Mouse (Mus musculus) lung, postnatal 36 days (tissue): ENCODE measurements around the gene Arhgap42.
A peak's percentile ranks its signal among the peaks of the same experiment; 100 is the strongest.

Experiments
- DNase-seq: peaks from one replicate; pipeline ENCODE4 v3.0.0; 2022; ENCODE audit warnings: mixed read lengths

The Arhgap42 gene

GRCm38 (mm10) chr9:9015108-9015507 is 223.8 kb downstream of the Arhgap42 start:
- no peak for DNase-seq

GRCm38 (mm10) chr9:9001170-9001569 is 237.7 kb downstream of the Arhgap42 start:
- DNase-seq, result peak; percentile 16

- no peak for DNase-seq
Measured at GRCm38 (mm10) chr9:8996494-8996893, 242.4 kb downstream of the Arhgap42 start.

- no peak for DNase-seq
Measured at GRCm38 (mm10) chr9:8982315-8982714, 256.6 kb downstream of the Arhgap42 start.

- no peak for DNase-seq
Measured at GRCm38 (mm10) chr9:8977775-8978174, 261.1 kb downstream of the Arhgap42 start.

DNA sequence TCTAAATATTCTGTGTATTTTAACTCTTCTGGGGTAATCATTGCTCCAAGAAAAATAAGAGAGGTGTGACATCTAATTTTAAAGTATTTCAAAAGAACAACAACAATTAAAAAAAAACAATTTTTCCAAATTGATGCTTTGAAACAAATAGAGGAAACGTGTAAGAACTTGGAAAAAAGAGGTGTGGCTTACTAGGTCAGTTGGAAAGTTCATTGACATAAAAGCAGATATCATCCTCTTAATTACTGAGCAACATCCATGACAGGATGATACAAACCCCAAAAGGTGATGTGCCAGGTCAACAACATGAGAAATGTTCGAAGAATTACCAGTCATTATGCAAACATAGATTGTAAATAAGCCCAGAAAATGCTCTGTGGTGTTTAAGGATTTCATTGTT is 267.4 kb downstream of the Arhgap42 start, which contains the start of gene Gm16485:
Gm16485 (plus strand) TSS at position 301 of the 400 bp plus-strand sequence.
- DNase-seq, result no peak

DNA sequence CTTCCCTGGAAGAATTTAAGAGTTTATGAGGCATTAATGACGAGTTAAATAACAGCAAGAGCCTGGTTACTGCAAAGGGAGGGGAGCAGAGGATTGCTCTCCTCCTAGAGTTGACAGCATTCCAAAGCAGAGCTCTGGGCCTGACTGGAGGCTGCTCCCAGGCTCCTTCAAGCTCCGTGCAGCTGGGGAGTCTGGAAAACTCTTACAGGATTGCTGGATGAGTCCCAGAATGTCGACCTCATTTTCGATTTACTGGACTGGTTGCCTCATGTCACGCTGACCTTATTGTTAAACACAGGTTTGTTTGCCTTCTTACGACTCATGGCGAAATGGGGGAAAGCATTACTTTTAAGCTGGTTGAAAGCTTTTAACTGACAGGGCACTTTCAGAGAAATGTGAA is 268.7 kb downstream of the Arhgap42 start:
- peak; percentile 20 for DNase-seq

DNA sequence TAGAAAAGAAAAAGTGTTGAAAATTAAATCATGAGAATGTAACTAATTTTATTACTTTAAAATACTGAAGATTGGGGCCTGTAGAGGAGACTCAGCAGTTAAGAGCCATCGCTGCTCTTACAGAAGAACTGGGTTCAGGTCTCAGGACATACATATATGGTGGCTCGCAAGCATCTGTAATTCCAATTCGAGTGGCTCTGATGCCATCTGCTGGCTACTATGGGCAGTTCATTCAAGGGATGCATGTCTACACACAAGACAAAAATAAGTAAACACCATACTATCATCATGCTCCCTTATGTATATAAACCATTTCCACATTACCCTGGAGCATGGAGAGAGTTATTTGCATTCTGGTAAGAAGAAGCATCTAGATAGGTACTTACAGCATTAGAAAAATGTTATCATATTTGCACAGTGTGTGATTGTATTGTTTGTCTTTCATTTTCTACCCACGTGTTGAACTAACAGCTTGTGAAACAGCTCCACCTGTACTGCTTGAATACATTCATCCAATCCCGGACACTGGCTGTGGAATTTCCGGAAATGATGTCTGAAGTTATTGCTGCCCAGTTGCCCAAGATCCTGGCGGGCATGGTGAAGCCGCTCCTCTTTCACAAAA is 274.3 kb downstream of the Arhgap42 start:
- DNase-seq, result peak; percentile 59

DNA sequence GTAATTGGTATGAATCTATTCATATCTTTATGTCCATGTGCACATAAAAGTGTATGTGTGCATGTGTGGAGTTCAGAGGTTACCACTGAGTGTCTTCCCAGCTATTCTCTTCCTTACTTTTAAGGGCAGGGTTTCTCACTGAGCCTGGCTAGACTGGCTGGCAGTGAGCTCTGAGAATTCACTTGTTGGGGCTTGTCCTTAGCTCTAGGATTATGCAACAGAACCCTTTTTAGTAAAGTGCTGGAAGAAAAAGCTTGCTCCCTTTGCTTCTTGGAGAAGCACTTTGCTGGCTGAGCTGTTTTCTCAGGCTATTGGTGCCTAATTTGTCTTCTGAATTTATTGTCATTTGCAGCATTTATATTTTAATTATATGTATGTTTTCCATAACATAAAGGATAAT is 285.6 kb downstream of the Arhgap42 start:
- DNase-seq, result no peak
